Mouse (Mus musculus): ENCODE results near the gene Gpat3. TPM values are rescaled to one million over a fixed set of nuclear protein-coding genes. Genes with fewer than 3 reads are reported as not detected.
A peak's percentile ranks its signal among the peaks of the same experiment; 100 is the strongest.

Gpat3 gene
- 0.23 and 0.41 TPM in 2 replicates for polyA plus RNA-seq (2016; fragmentation: Nextera tagmentation; extraction: Ambion mirVana)

DNA sequence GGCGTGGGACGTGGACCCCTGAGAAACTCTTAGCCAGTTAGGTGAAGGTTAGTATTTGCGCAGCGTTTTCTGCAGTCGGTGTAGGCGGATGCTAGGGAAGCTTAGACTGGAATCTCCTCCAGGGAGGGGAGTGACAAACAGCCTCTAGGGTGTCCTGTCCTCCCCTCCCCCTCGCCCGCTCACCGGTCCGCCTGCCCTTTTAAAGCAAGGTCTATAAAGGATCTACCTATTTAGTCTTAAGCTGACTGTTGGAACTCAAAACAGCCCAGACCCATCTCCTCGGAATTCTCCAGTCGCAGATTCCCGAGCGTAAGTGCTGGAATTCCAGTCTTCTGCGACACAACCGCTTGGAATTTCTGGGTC is at the start of gene Gpat3:
TSS of gene Gpat3 (plus strand) at position 229 of the 363 bp plus-strand sequence.
- Histone ChIP-seq H3K27me3 (ENCODE audit: poor library complexity, severe bottlenecking) (peaks cover 62% of the 10 kb centered on the region), H3K4me3 (peak within 1 kb of the TSS; percentile 69), H3K36me3 (replicated peaks) (no peaks in the 10 kb centered on the region), H3K4me1 (peaks cover 22% of the 10 kb centered on the region), H3K27ac (peak within 1 kb of the TSS; percentile 60), H3K9me3 (peaks cover 6% of the 10 kb centered on the region; the same call in 1 of the 2 replicates)
- DNase-seq (ENCODE audit: extremely low spot score, low spot score) = no peak
- 0% methylated on average over 16 of the region's 16 CpGs for WGBS

DNA sequence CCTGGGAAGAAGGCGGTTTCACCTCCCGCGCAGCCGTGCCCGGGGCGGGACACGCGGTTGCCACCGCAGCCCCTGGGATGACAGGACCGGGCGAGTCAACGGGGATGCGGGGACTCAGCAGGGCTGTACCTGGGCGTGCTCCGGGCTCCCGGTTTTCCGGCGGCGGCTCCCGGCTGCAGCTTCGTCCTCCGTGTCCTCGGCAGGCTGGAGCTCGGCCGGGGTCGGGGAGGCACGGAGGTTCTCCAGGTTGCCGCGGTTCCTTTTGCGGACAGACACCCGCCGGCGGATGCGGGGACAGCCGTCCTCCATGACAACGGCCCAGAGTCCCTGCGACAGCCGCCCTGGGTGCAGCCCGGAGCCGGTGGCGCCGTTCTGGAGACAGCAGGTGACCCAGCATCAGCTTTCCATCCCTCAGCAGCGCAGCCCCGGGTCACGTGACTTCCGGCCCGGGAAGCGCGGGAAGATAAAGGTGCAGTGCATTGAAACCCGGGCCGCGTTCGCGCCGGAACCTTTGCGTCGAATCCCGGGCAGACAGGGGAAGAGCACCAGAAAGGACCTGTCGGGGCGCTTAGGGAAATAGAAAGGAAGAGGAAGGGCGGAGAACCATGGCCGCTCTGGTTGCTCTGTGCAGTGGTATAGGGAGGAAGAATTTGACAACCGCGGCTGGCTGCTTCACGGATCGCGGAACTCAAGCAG is 47.2 kb upstream of the Gpat3 start, which contains the start of the genes Helq and Mrps18c:
TSS of gene Helq (minus strand) at position 434 of the 696 bp plus-strand sequence.
TSS of gene Mrps18c (plus strand) at position 463 of the 696 bp plus-strand sequence.
- peak; percentile 96 for DNase-seq (ENCODE audit: extremely low spot score, low spot score)
- peaks cover 22% of the 10 kb centered on the region for H3K4me1 ChIP-seq
- peak within 1 kb of the TSS; percentile 92 for H3K4me3 ChIP-seq
- H3K27ac ChIP-seq = peak within 1 kb of the TSS; percentile 91
- under 1% methylated on average over 67 of the region's 67 CpGs for WGBS
- H3K27me3 ChIP-seq (ENCODE audit: poor library complexity, severe bottlenecking) = no peaks in the 10 kb centered on the region
- peaks cover 47% of the 10 kb centered on the region for H3K36me3 ChIP-seq (replicated peaks)
- no peaks in the 10 kb centered on the region for H3K9me3 ChIP-seq

DNA sequence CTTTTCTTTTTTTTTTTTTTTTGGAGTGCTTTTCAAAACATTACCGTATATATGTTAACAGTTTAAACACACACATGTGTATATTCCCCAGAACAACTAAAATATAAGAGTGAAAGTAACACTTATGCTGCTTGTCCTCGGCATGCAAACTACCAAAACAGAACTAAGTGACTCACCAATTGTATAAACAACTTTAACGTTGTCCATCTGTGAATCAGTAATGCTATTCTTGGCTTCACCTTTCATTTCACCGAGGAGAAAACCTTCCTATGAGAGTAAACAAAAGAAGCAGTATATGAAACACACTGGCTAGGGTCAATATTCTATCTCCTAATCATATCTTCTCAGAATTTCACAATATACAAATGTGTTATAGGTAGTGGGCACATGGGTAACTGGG is 27.2 kb upstream of the Gpat3 start:
- H3K27ac ChIP-seq = no peak overlapping the region
- H3K4me3 ChIP-seq = no peak overlapping the region
- no peak for DNase-seq (ENCODE audit: extremely low spot score, low spot score)
- no peaks in the 10 kb centered on the region for H3K9me3 ChIP-seq
- no peaks in the 10 kb centered on the region for H3K27me3 ChIP-seq (ENCODE audit: poor library complexity, severe bottlenecking)
- 88% methylated on average over 4 of the region's 4 CpGs for WGBS
- H3K4me1 ChIP-seq = peaks cover 13% of the 10 kb centered on the region
- peaks cover 43% of the 10 kb centered on the region for H3K36me3 ChIP-seq (replicated peaks)

DNA sequence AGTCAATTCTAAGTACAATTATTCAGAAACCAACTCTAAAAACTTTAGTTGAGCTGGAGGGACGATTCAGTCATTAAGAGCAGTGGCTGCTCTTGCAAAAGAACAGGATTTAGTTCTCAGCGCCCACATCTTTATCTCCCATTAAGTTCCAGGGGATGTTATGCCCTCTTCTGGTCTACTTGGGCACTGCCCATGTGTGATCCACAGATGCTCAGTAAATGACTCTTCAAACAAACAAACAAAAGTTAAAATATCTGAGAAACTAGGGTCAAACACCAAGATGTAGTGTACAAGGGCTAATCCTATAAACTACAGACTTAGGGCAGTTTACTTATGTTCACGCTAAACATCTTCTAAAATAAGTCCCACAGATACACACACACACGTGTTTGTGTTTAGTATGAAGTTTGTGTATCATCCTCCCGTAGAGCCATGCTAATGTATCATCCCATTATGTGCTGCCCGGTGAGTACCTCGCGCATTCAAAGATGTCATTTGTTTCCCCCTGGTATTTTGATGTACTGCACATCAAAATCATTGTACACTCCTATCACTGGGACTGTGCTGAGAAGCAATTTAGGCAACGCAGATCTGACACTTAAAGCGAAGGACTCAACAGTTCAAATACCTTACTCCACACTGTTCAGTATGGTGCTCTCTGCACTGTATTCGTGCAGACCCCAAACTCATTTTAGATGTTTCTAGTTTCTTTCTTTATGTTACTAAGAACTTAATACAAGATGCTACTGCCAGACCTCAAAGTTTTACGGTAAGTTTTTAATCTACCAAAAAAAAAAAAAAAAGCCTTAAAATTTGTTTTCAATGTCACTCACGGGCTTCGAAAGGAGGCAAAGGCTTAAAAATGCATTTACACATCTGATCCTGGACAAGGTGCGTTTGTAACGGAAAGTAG is 25.7 kb upstream of the Gpat3 start:
- Histone ChIP-seq H3K4me3 (peak overlapping the region; percentile 94), H3K4me1 (peaks cover 13% of the 10 kb centered on the region), H3K27ac (peak overlapping the region; percentile 98), H3K27me3 (ENCODE audit: poor library complexity, severe bottlenecking) (no peaks in the 10 kb centered on the region), H3K36me3 (replicated peaks) (peaks cover 31% of the 10 kb centered on the region), H3K9me3 (no peaks in the 10 kb centered on the region)
- DNase-seq (ENCODE audit: extremely low spot score, low spot score) = no peak
- WGBS = 36% methylated on average over 16 of the region's 16 CpGs

DNA sequence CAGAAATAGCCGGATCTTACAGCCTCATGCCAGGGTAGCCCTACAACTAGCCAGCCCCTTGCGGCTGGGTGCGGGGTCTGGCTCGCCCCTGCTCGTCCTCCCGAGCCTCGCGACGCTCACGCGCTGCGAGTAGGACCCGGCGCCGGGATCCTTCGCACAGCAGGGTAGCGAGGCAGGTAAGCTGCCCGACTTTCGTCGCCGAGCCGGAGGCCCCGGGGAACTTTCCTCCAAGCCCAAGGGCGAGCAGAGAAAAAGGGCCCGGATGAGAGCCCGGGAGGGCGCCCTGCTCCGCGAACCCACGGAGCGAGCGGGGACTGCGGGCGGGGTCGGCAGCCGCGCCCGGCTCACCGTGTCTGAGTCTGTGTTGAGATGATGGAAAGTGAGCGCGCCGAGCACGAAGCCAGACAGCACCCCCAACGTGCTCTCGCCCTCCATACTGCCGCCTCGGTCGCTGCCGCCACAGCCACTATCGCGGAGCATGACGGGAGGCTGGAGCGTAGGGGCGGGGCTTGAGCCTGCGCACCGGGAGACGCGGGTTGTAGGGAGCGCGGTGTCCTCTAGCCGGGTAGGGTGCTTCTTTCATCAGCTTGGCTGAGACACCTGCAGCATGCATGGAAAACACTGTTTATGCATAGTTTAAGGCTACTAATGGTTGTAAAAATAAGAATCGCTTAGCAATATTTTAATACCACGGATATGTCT is 24.9 kb upstream of the Gpat3 start, which contains the start of gene Abraxas1:
TSS of gene Abraxas1 (minus strand) at position 483 of the 702 bp plus-strand sequence.
- H3K27ac ChIP-seq = peak within 1 kb of the TSS; percentile 98
- under 1% methylated on average over 63 of the region's 63 CpGs for WGBS
- peak within 1 kb of the TSS; percentile 94 for H3K4me3 ChIP-seq
- H3K9me3 ChIP-seq = no peaks in the 10 kb centered on the region
- peak; percentile 81 for DNase-seq (ENCODE audit: extremely low spot score, low spot score)
- H3K36me3 ChIP-seq (replicated peaks) = peaks cover 24% of the 10 kb centered on the region
- no peaks in the 10 kb centered on the region for H3K27me3 ChIP-seq (ENCODE audit: poor library complexity, severe bottlenecking)
- H3K4me1 ChIP-seq = peaks cover 13% of the 10 kb centered on the region

DNA sequence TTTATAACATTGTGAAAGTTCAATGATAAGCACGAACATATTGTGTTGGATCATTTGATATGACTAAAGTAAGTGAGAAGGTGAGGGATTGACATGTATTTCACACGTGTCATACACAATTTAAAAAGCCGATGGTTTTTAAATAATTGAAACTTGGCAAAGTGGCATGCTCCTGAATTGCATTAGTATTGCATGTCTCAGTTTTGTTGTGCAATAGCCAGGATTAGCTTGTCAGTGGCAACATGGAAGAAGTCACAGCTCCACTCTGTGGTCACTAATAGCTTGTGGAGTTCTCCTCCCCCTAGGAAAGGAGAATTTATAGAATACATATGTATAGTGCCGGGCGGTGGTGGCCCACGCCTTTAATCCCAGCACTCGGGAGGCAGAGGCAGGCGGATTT is 24.1 kb upstream of the Gpat3 start:
- WGBS = 82% methylated on average over 8 of the region's 8 CpGs
- Histone ChIP-seq H3K9me3 (no peaks in the 10 kb centered on the region), H3K4me1 (peaks cover 13% of the 10 kb centered on the region), H3K4me3 (peak overlapping the region; percentile 94), H3K36me3 (replicated peaks) (peaks cover 17% of the 10 kb centered on the region), H3K27ac (no peak overlapping the region), H3K27me3 (ENCODE audit: poor library complexity, severe bottlenecking) (no peaks in the 10 kb centered on the region)
- no peak for DNase-seq (ENCODE audit: extremely low spot score, low spot score)

DNA sequence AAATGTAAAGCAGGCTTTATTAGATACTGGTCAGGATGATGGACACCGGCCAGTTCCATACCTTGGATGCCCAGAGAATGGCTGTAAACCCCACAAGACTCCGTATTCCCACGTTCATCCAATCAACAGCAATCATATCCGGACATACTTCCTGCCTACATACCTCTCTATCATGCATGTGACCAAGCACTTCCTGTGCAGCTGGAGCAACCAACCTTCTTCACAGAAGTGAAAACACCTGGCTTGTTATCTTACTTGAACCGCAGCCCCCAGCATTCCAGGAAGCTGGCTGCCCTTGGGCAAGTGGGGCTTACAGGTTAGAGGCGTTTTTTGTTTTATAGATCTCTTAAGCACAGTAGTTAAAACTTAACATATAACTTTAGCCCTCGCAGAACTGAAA is 22.7 kb upstream of the Gpat3 start:
- Histone ChIP-seq H3K27me3 (ENCODE audit: poor library complexity, severe bottlenecking) (no peaks in the 10 kb centered on the region), H3K4me3 (no peak overlapping the region), H3K27ac (no peak overlapping the region), H3K9me3 (no peaks in the 10 kb centered on the region), H3K36me3 (replicated peaks) (peaks cover 3% of the 10 kb centered on the region), H3K4me1 (peaks cover 13% of the 10 kb centered on the region)
- DNase-seq (ENCODE audit: extremely low spot score, low spot score) = no peak
- WGBS = 91% methylated on average over 7 of the region's 7 CpGs

DNA sequence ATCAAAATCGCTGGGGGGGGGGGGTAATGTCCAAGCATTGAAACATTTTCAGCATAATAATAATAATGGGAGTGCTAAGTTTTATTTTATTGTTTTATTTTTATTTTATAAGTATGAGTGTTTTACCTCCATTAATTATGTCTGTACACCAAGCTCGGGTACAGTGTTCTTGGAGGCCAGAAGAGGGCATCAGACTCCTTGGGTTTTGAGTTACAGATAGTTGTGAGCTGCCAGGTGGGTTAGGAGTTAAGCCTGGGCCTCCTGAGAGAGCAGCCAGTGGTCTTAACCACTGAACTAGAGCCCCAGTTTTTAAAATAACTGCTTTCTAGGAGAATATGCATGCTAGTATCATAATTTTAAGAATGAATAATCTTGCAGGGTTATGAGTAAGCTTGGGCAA is 19.5 kb upstream of the Gpat3 start:
- Histone ChIP-seq H3K4me1 (no peaks in the 10 kb centered on the region), H3K36me3 (replicated peaks) (no peaks in the 10 kb centered on the region), H3K9me3 (no peaks in the 10 kb centered on the region), H3K4me3 (no peak overlapping the region), H3K27ac (no peak overlapping the region), H3K27me3 (ENCODE audit: poor library complexity, severe bottlenecking) (no peaks in the 10 kb centered on the region)
- no peak for DNase-seq (ENCODE audit: extremely low spot score, low spot score)
- 32% methylated on average over 2 of the region's 2 CpGs for WGBS

DNA sequence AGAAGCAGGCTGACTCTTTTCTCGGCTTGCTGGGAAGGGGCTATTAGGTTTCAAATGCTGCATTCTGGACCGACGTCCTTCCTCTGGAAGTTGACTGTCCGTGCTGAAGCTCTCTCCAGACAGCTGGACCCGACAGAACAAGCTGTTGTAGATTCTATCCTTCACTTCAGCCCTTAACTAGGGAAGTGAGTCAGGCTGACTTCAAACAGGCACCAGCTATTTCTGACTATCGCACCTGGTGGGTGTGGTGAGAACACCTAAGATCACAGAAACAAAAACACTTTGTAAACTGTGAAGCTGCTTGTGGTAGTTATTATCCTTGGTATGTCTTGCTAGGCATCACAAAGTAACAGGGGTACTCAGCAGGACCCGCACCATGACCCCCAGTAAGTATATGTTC is 19.0 kb upstream of the Gpat3 start:
- Histone ChIP-seq H3K9me3 (no peaks in the 10 kb centered on the region), H3K27ac (no peak overlapping the region), H3K27me3 (ENCODE audit: poor library complexity, severe bottlenecking) (no peaks in the 10 kb centered on the region), H3K4me1 (no peaks in the 10 kb centered on the region), H3K4me3 (no peak overlapping the region), H3K36me3 (replicated peaks) (no peaks in the 10 kb centered on the region)
- 76% methylated on average over 7 of the region's 7 CpGs for WGBS
- no peak for DNase-seq (ENCODE audit: extremely low spot score, low spot score)

DNA sequence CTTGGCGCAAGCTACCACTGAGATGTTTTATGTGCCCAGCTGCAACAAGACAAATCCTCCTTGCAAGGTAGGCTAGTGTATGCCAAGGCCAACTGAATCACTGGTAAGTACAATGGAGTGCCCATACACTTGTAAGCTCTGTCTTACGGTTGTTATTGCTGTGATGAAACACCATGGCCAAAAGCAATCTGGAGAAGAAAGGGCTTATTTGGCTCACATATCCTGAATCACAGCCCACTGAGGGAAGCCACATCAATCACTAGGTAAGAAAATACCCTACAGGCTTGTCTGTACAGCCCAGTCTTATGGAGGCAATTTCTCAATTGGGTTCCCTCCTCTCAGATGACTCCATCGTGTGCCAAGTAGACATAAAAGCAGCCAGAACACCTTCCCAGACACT is 16.8 kb upstream of the Gpat3 start:
- Histone ChIP-seq H3K36me3 (replicated peaks) (no peaks in the 10 kb centered on the region), H3K27me3 (ENCODE audit: poor library complexity, severe bottlenecking) (no peaks in the 10 kb centered on the region), H3K4me3 (no peak overlapping the region), H3K4me1 (no peaks in the 10 kb centered on the region), H3K9me3 (no peaks in the 10 kb centered on the region), H3K27ac (no peak overlapping the region)
- WGBS = 89% methylated on average over 3 of the region's 3 CpGs
- DNase-seq (ENCODE audit: extremely low spot score, low spot score) = no peak

DNA sequence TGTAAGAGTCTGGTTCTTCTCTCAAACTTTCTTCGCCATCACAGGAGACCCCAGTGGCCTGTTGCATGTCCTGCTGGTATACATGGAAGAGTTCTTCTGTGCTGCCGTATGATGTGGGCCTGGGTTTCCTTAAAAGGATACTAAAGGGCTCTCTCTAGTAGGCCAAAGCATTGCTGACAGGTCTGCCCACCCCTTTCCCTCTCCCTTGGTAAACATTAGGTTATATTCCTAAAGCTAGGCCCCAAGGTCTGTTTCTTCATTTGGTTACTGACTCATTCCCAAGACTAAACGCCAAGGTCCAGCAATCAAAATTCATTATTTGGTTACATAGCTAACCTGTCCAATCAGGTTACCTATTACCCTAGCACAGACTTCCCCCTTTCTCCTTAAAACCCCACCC is 12.8 kb upstream of the Gpat3 start:
- no peak overlapping the region for H3K4me3 ChIP-seq
- WGBS = 81% methylated on average over 3 of the region's 3 CpGs

DNA sequence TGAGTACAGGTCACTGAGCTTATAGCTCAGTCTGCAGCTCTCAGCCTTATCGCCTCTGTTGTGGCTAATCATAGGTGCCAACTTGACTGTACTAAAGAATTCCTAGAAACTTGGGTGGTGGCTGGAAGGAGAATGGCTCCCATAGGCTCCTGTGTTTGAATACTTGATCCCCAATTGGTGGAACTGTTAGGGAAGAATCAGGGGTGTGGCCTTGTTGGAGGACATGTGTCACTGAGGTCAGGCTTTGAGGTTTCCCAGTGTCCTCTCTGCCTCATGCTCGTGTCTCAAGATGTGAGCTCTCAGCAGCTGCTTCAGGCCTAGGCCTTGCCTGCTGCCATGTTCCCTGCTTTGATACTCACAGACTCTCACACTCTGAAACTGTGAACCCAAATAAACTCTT is 11.7 kb upstream of the Gpat3 start:
- 82% methylated on average over 2 of the region's 2 CpGs for WGBS
- Histone ChIP-seq H3K4me3 (no peak overlapping the region), H3K27me3 (ENCODE audit: poor library complexity, severe bottlenecking) (no peaks in the 10 kb centered on the region), H3K9me3 (no peaks in the 10 kb centered on the region), H3K36me3 (replicated peaks) (no peaks in the 10 kb centered on the region), H3K27ac (no peak overlapping the region), H3K4me1 (no peaks in the 10 kb centered on the region)
- no peak for DNase-seq (ENCODE audit: extremely low spot score, low spot score)

More for the DNA sequence above, 12.8 kb upstream of the Gpat3 start:
- H3K36me3 ChIP-seq (replicated peaks) = no peaks in the 10 kb centered on the region
- H3K27me3 ChIP-seq (ENCODE audit: poor library complexity, severe bottlenecking) = no peaks in the 10 kb centered on the region
- no peaks in the 10 kb centered on the region for H3K9me3 ChIP-seq
- DNase-seq (ENCODE audit: extremely low spot score, low spot score) = no peak
- H3K4me1 ChIP-seq = no peaks in the 10 kb centered on the region
- H3K27ac ChIP-seq = no peak overlapping the region
